Mouse (Mus musculus) mature B cell (primary cell): ENCODE measurements around the gene Mctp1.
"Not testable (repeated sequence)": the region's sequence is repeated elsewhere in the genome, so short reads cannot be mapped to it uniquely, and the experiment has no call there.

Experiments
- in situ Hi-C: fragments of 300-500 bp; cut with MboI; formaldehyde crosslinking; loops from 2 replicates; pipeline ENCODE4 v1.14.3; 2019

The Mctp1 gene

GRCm38 (mm10) chr13:76383972-76384663 is at the start of gene Mctp1:
Mctp1 (plus strand) TSS chr13:76384535.
- in situ Hi-C loops = no loop called here

- in situ Hi-C loops = not testable (repeated sequence)
These were observed 38.4 kb upstream of the Mctp1 start for GRCm38 (mm10) chr13:76345941-76346340.

GRCm38 (mm10) chr13:76358720-76359119 is 25.6 kb upstream of the Mctp1 start:
- in situ Hi-C loops = no loop called here

- in situ Hi-C loops = no loop called here
These were observed 515 bp downstream of the Mctp1 start for GRCm38 (mm10) chr13:76384664-76385435.

GRCm38 (mm10) chr13:76388615-76389014 is 4.3 kb downstream of the Mctp1 start:
- in situ Hi-C loops = no loop called here

- in situ Hi-C loops = no loop called here
These were observed 7.6 kb downstream of the Mctp1 start for GRCm38 (mm10) chr13:76391920-76392319.

- in situ Hi-C loops = no loop called here
These were observed 8.8 kb downstream of the Mctp1 start for GRCm38 (mm10) chr13:76393106-76393505.

GRCm38 (mm10) chr13:76395906-76396305 is 11.6 kb downstream of the Mctp1 start:
- in situ Hi-C loops = no loop called here

GRCm38 (mm10) chr13:76409296-76409695 is 25.0 kb downstream of the Mctp1 start:
- in situ Hi-C loops = no loop called here

GRCm38 (mm10) chr13:76410665-76411064 is 26.3 kb downstream of the Mctp1 start:
- in situ Hi-C loops = no loop called here

GRCm38 (mm10) chr13:76415346-76415745 is 31.0 kb downstream of the Mctp1 start:
- in situ Hi-C loops = no loop called here

GRCm38 (mm10) chr13:76420111-76420510 is 35.8 kb downstream of the Mctp1 start:
- in situ Hi-C loops = no loop called here

- in situ Hi-C loops = no loop called here
These were observed 36.7 kb downstream of the Mctp1 start for GRCm38 (mm10) chr13:76421075-76421474.

GRCm38 (mm10) chr13:76422124-76422523 is 37.8 kb downstream of the Mctp1 start:
- in situ Hi-C loops = no loop called here

- in situ Hi-C loops = no loop called here
These were observed 45.1 kb downstream of the Mctp1 start for GRCm38 (mm10) chr13:76429456-76429855.

GRCm38 (mm10) chr13:76429927-76430326 is 45.6 kb downstream of the Mctp1 start:
- in situ Hi-C loops = no loop called here

GRCm38 (mm10) chr13:76431946-76432345 is 47.6 kb downstream of the Mctp1 start:
- in situ Hi-C loops = no loop called here

- in situ Hi-C loops = no loop called here
These were observed 49.1 kb downstream of the Mctp1 start for GRCm38 (mm10) chr13:76433438-76433837.

- in situ Hi-C loops = no loop called here
These were observed 52.1 kb downstream of the Mctp1 start for GRCm38 (mm10) chr13:76436426-76436825.

GRCm38 (mm10) chr13:76438765-76439164 is 54.4 kb downstream of the Mctp1 start:
- in situ Hi-C loops = no loop called here

GRCm38 (mm10) chr13:76446059-76446458 is 61.7 kb downstream of the Mctp1 start:
- in situ Hi-C loops = no loop called here

- in situ Hi-C loops = no loop called here
These were observed 63.2 kb downstream of the Mctp1 start for GRCm38 (mm10) chr13:76447528-76447927.

- in situ Hi-C loops = not testable (repeated sequence)
These were observed 67.2 kb downstream of the Mctp1 start for GRCm38 (mm10) chr13:76451526-76451925.
